In genomic region chr8:61908303-61909215, GRCm38 (mm10) we compare ENCODE assay signal across 8 mouse cellular contexts. TPM values are rescaled to one million over a fixed set of nuclear protein-coding genes. Genes with fewer than 3 reads are reported as not detected.
DNase-seq lines count a peak whose midpoint lies in the region; ATAC-seq and TF ChIP-seq lines count a peak whose summit lies in the region.

No protein-coding gene starts in this region.

- DNase-seq in hindbrain, embryonic 11.5 days (ENCODE audit: low spot score): peak; percentile 9
- DNase-seq in hindbrain, embryonic 10.5 days (ENCODE audit: low spot score): no peak
- peak; percentile 49 for DNase-seq in adrenal gland, postnatal 25 days
- peak; percentile 79 for DNase-seq in limb, embryonic 14.5 days (ENCODE audit: low spot score)
- DNase-seq in ovary, postnatal 36 days (ENCODE audit: low spot score): peak; percentile 20
- DNase-seq in B cell, adult 2 months: no peak
- no peak for DNase-seq in neural tube, embryonic 10.5 days (ENCODE audit: extremely low spot score, low spot score)

- no peak for TF ChIP-seq POLR2A in limb, embryonic 14.5 days (IDR thresholded peaks at IDR 0.05; ENCODE audit: borderline replicate concordance, extremely low read depth, insufficient read depth, insufficient read length)

- no peaks in the 10 kb centered on the region for H3K36me3 ChIP-seq in hindbrain, embryonic 11.5 days (ENCODE audit: control insufficient read depth, insufficient read depth, low read length)
- H3K36me3 ChIP-seq in hindbrain, embryonic 10.5 days: no peaks in the 10 kb centered on the region
- H3K36me3 ChIP-seq in heart, embryonic 11.5 days (ENCODE audit: control insufficient read depth, insufficient read depth, low read length): no peaks in the 10 kb centered on the region
- H3K36me3 ChIP-seq in limb, embryonic 14.5 days (ENCODE audit: control insufficient read depth, insufficient read depth, low read length): no peaks in the 10 kb centered on the region

- ATAC-seq in hindbrain, embryonic 11.5 days (ENCODE audit: low FRiP score): no peak
- ATAC-seq in heart, embryonic 11.5 days (replicated peaks; ENCODE audit: insufficient number of reproducible peaks, low FRiP score, low TSS enrichment): peak; percentile 85
- ATAC-seq in limb, embryonic 14.5 days (ENCODE audit: low FRiP score, low read depth): peak; percentile 86

- 78% methylated on average over 13 of the region's 13 CpGs for WGBS in hindbrain, embryonic 11.5 days
- WGBS in hindbrain, embryonic 10.5 days: 72% methylated on average over 13 of the region's 13 CpGs
- WGBS in heart, embryonic 11.5 days (ENCODE audit: insufficient replicate concordance): 24% methylated on average over 13 of the region's 13 CpGs
- WGBS in limb, embryonic 14.5 days: 56% methylated on average over 13 of the region's 13 CpGs

- H3K4me1 ChIP-seq in hindbrain, embryonic 11.5 days (replicated peaks; ENCODE audit: control insufficient read depth, insufficient read depth, low read length): no peaks in the 10 kb centered on the region
- H3K4me1 ChIP-seq in hindbrain, embryonic 10.5 days (replicated peaks): no peaks in the 10 kb centered on the region
- H3K4me1 ChIP-seq in heart, embryonic 11.5 days (ENCODE audit: control insufficient read depth, insufficient read depth, low read length): peaks cover 19% of the 10 kb centered on the region
- no peaks in the 10 kb centered on the region for H3K4me1 ChIP-seq in limb, embryonic 14.5 days (ENCODE audit: control insufficient read depth, insufficient read depth, low read length)

- no peak overlapping the region for H3K4me2 ChIP-seq in hindbrain, embryonic 11.5 days (replicated peaks; ENCODE audit: low read depth, low read length)
- peak overlapping the region; percentile 48 for H3K4me2 ChIP-seq in heart, embryonic 11.5 days
- H3K4me2 ChIP-seq in limb, embryonic 14.5 days (replicated peaks; ENCODE audit: low read depth, low read length, severe bottlenecking): no peak overlapping the region

- H3K27me3 ChIP-seq in hindbrain, embryonic 11.5 days (ENCODE audit: control insufficient read depth, insufficient read depth, low read length): no peaks in the 10 kb centered on the region
- no peaks in the 10 kb centered on the region for H3K27me3 ChIP-seq in hindbrain, embryonic 10.5 days (ENCODE audit: insufficient read depth, poor library complexity, severe bottlenecking)
- no peaks in the 10 kb centered on the region for H3K27me3 ChIP-seq in heart, embryonic 11.5 days (ENCODE audit: control insufficient read depth, insufficient read depth, low read length)
- no peaks in the 10 kb centered on the region for H3K27me3 ChIP-seq in limb, embryonic 14.5 days (ENCODE audit: control insufficient read depth, insufficient read depth, low read length)

- no peaks in the 10 kb centered on the region for H3K9me3 ChIP-seq in hindbrain, embryonic 11.5 days (ENCODE audit: control insufficient read depth, low read length)
- H3K9me3 ChIP-seq in hindbrain, embryonic 10.5 days: no peaks in the 10 kb centered on the region
- H3K9me3 ChIP-seq in heart, embryonic 11.5 days (replicated peaks; ENCODE audit: control insufficient read depth, low read length): no peaks in the 10 kb centered on the region
- H3K9me3 ChIP-seq in limb, embryonic 14.5 days (ENCODE audit: control insufficient read depth, low read length): no peaks in the 10 kb centered on the region

- no peak overlapping the region for H3K27ac ChIP-seq in hindbrain, embryonic 11.5 days (ENCODE audit: low read depth, low read length)
- no peak overlapping the region for H3K27ac ChIP-seq in hindbrain, embryonic 10.5 days
- H3K27ac ChIP-seq in heart, embryonic 11.5 days (ENCODE audit: low read depth, low read length): peak overlapping the region; percentile 94
- no peak overlapping the region for H3K27ac ChIP-seq in limb, embryonic 14.5 days (replicated peaks; ENCODE audit: low read depth, low read length)

- H3K4me3 ChIP-seq in hindbrain, embryonic 11.5 days (ENCODE audit: low read depth, low read length): no peak overlapping the region
- H3K4me3 ChIP-seq in hindbrain, embryonic 10.5 days: no peak overlapping the region
- H3K4me3 ChIP-seq in heart, embryonic 11.5 days (ENCODE audit: low read depth, low read length): no peak overlapping the region
- H3K4me3 ChIP-seq in limb, embryonic 14.5 days (replicated peaks; ENCODE audit: low read length): no peak overlapping the region

- no peak overlapping the region for H3K9ac ChIP-seq in hindbrain, embryonic 11.5 days (ENCODE audit: low read depth, low read length)
- peak overlapping the region; percentile 49; the same call in 1 of the 2 replicates for H3K9ac ChIP-seq in heart, embryonic 11.5 days (ENCODE audit: low read depth, low read length)
- no peak overlapping the region for H3K9ac ChIP-seq in limb, embryonic 14.5 days (ENCODE audit: low read depth, low read length, severe bottlenecking)

RNA-seq across cellular contexts. Expression of gene Palld, which starts 6.1 kb away (rescaled TPM):
- 40.2 and 48.3 TPM in 2 replicates for polyA plus RNA-seq in hindbrain, embryonic 11.5 days (2014; fragmentation: Nextera tagmentation; extraction: Ambion mirVana)
- 52.4 and 53.2 TPM in 2 replicates for polyA plus RNA-seq in hindbrain, embryonic 10.5 days (2016; fragmentation: Nextera tagmentation; extraction: Ambion mirVana)
- total RNA-seq in adrenal gland, postnatal 25 days (2021): 33.9 and 43.7 TPM in 2 replicates
- polyA plus RNA-seq in heart, embryonic 11.5 days (2014; fragmentation: Nextera tagmentation; extraction: Ambion mirVana): 157 and 186 TPM in 2 replicates
- 61.4 and 62.4 TPM in 2 replicates for polyA plus RNA-seq in limb, embryonic 14.5 days (2012; rRNA removed)
- polyA plus RNA-seq in limb, embryonic 14.5 days (2014; fragmentation: Nextera tagmentation; extraction: Ambion mirVana): 99.0 and 111 TPM in 2 replicates

RNA-seq across cellular contexts. Expression of gene Ddx60, which starts 19.3 kb away (rescaled TPM):
- polyA plus RNA-seq in hindbrain, embryonic 11.5 days (2014; fragmentation: Nextera tagmentation; extraction: Ambion mirVana): 0.25 and 0.73 TPM in 2 replicates
- polyA plus RNA-seq in hindbrain, embryonic 10.5 days (2016; fragmentation: Nextera tagmentation; extraction: Ambion mirVana): 0.06 and 0.12 TPM in 2 replicates
- 6.0 and 8.4 TPM in 2 replicates for total RNA-seq in adrenal gland, postnatal 25 days (2021)
- polyA plus RNA-seq in heart, embryonic 11.5 days (2014; fragmentation: Nextera tagmentation; extraction: Ambion mirVana): 1.7 TPM in 2 replicates
- 0.17 and 0.24 TPM in 2 replicates for polyA plus RNA-seq in limb, embryonic 14.5 days (2012; rRNA removed)
- 0.51 and 1.3 TPM in 2 replicates for polyA plus RNA-seq in limb, embryonic 14.5 days (2014; fragmentation: Nextera tagmentation; extraction: Ambion mirVana)

Comparison
In these comparisons a context has a peak if more than half of its experiments do, and no peak if none do; other contexts are left out.
1. DNase-seq: peak in hindbrain, embryonic 11.5 days (single experiment), adrenal gland, postnatal 25 days (single experiment), limb, embryonic 14.5 days (single experiment) and ovary, postnatal 36 days (single experiment); none in hindbrain, embryonic 10.5 days (single experiment), B cell, adult 2 months (0 of 2) and neural tube, embryonic 10.5 days (single experiment).